Mouse (Mus musculus): Measurements from ENCODE around the gene Nhlh2. TPM values are rescaled to one million over a fixed set of nuclear protein-coding genes. Genes with fewer than 3 reads are reported as not detected.

Gene Nhlh2
- not detected for polyA plus RNA-seq (2017; shearing (Covaris generic))

DNA sequence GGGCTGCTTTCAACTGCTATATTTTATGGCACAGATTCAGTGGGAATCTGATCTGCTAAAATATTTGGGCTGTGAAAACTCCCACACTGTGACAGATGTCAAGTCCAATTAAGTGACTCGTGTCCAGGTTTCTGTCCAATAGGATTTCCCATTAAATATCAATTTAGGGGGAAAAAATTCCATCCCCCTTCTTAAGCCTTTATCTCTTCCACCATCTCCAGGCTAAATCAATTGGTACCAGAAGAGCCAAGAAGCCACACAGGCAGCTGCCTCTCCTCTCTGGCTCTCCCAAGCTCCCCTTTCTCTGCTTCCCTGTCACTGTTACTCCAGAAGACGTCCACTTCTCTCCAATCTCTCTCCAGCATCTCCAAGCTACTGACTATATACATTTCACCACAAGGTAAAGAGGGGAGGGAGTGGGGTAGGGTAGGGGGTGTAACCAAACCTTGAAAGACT, at the start of gene Nhlh2:
Gene Nhlh2, plus strand, starts transcription at position 151 of the 456 bp plus-strand sequence.

Other genes with a start within 250 kb of the Nhlh2 start
- under 1 TPM in 1 of 2 experiments, not detected in 1; 0.26 TPM for gene Mab21l3, start 161.1 kb upstream of the Nhlh2 start, polyA plus RNA-seq (2017; shearing (Covaris generic))
- gene Slc22a15, start 85.6 kb upstream of the Nhlh2 start, polyA plus RNA-seq (2017; shearing (Covaris generic)), result 10 to 100 TPM; 15.6 to 16.8 TPM
- gene Casq2, start 76.3 kb downstream of the Nhlh2 start, polyA plus RNA-seq (2017; shearing (Covaris generic)), result not detected
- 1 to 10 TPM in 1 of 2 experiments, under 1 TPM in 1; 0.19 to 3.0 TPM for gene Vangl1, start 194.6 kb downstream of the Nhlh2 start, polyA plus RNA-seq (2017; shearing (Covaris generic))